Mouse (Mus musculus) heart, embryonic 15.5 days (tissue): ENCODE data around the gene Erp27. TPM values are rescaled to one million over a fixed set of nuclear protein-coding genes. Genes with fewer than 3 reads are reported as not detected.
"Not testable (repeated sequence)": the region's sequence is repeated elsewhere in the genome, so short reads cannot be mapped to it uniquely, and the experiment has no call there.

ENCODE experiments used
- ATAC-seq: fragments of 200-750 bp; cut with Nextera tagmentation; replicated peaks from 2 replicates; pipeline ENCODE4 v1.8.0; 2017; ENCODE audit warnings: low read depth, moderate TSS enrichment; ENCODE audit not compliant: insufficient number of reproducible peaks, insufficient read depth, low FRiP score
- H3K27ac ChIP-seq: fragments of 300-500 bp; sonication (generic); 2 replicates; pipeline ENCODE4 v1.5.1; 2015; ENCODE audit warnings: mild to moderate bottlenecking, inconsistent platforms
- H3K27me3 ChIP-seq: fragments of 300-500 bp; sonication (generic); 2 replicates; pipeline ENCODE4 v1.6.1; 2015; ENCODE audit warnings: inconsistent platforms
- H3K36me3 ChIP-seq: fragments of 300-500 bp; sonication (generic); 2 replicates; pipeline ENCODE4 v1.6.1; 2015; ENCODE audit warnings: mild to moderate bottlenecking, inconsistent platforms
- H3K4me1 ChIP-seq: fragments of 300-500 bp; sonication (generic); replicated peaks from 2 replicates; pipeline ENCODE4 v1.6.1; 2015; ENCODE audit warnings: inconsistent platforms
- H3K4me2 ChIP-seq: fragments of 300-500 bp; sonication (generic); 2 replicates; pipeline ENCODE4 v1.6.1; 2015; ENCODE audit warnings: inconsistent platforms, mild to moderate bottlenecking, moderate library complexity
- H3K4me3 ChIP-seq: fragments of 300-500 bp; sonication (generic); 2 replicates; pipeline ENCODE4 v1.5.1; 2015; ENCODE audit warnings: mild to moderate bottlenecking, inconsistent platforms
- H3K9ac ChIP-seq: fragments of 300-500 bp; sonication (generic); 2 replicates; pipeline ENCODE4 v1.6.1; 2015; ENCODE audit warnings: mild to moderate bottlenecking, inconsistent platforms
- H3K9me3 ChIP-seq: fragments of 300-500 bp; sonication (generic); replicated peaks from 2 replicates; pipeline ENCODE4 v1.6.1; 2016; ENCODE audit warnings: inconsistent platforms
- WGBS: fragments of 180-500 bp; shearing (Covaris S2); methylation state at CpG from one replicate; pipeline ENCODE4 v1.1.7; 2015; ENCODE audit warnings: mixed read lengths; 5-methylcytosine and 5-hydroxymethylcytosine counted together
- polyA plus RNA-seq: library from polyadenylated mRNA; unstranded; fragments of >200 nt; fragmentation: Nextera tagmentation; extraction: Ambion mirVana; gene quantifications from 2 replicates; pipeline ENCODE4 v1.2.1, GENCODE M21; 2015

Erp27 gene
- polyA plus RNA-seq, 1 experiment from 2014 or later: 0.87 TPM

DNA sequence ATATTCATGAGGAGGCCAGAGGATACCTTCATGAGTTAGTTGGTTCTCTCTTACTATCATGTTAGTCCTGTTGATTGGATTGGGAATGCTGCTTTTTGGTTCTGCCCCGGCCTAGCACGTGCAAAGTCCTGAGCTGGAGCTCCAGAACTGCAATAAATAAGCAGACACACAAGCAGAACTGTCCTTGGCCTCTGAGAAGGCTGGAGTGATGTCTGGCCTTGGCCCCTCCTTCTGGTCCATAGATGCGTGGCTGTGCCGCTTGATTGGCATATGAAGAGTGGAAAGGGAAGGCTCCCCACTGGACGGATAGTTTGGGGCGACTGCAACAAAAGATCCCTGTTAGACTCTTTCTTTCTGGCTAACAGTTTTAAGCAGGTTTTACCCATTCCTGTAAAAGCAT is 32.9 kb downstream of the Erp27 start:
- no peaks in the 10 kb centered on the region for H3K36me3 ChIP-seq
- no peak overlapping the region for H3K9ac ChIP-seq
- 88% methylated on average over 6 of the region's 6 CpGs for WGBS
- no peak for ATAC-seq
- no peak overlapping the region for H3K4me3 ChIP-seq
- H3K4me2 ChIP-seq: no peak overlapping the region
- no peaks in the 10 kb centered on the region for H3K27me3 ChIP-seq
- no peaks in the 10 kb centered on the region for H3K9me3 ChIP-seq
- H3K4me1 ChIP-seq: peaks cover 8% of the 10 kb centered on the region
- peak overlapping the region; percentile 37; the same call in 1 of the 2 replicates for H3K27ac ChIP-seq

DNA sequence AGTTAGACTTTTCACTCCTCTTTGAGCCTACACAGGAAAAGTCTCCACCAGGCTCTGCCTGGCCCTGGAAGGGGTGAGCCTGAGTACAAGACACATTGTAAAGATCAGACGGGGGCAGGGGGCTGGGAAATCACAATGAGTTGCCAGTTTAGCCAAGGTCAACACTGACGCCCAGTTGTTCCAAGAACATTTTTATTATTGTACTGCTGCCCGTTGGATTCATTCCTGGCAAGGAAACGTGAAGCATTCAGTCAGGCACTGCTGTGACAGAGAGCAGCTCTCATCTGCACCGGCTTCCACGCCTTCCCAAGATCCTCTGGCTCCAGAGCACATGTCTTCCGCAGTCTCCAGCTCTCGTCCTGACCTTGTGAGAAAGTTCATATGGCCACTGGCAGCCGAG is 34.1 kb downstream of the Erp27 start:
- H3K9me3 ChIP-seq: no peaks in the 10 kb centered on the region
- H3K4me3 ChIP-seq: no peak overlapping the region
- WGBS: 30% methylated on average over 9 of the region's 9 CpGs
- H3K4me2 ChIP-seq: no peak overlapping the region
- H3K36me3 ChIP-seq: no peaks in the 10 kb centered on the region
- H3K9ac ChIP-seq: no peak overlapping the region
- peaks cover 8% of the 10 kb centered on the region for H3K4me1 ChIP-seq
- peak; percentile 87 for ATAC-seq
- H3K27me3 ChIP-seq: no peaks in the 10 kb centered on the region
- peak overlapping the region; percentile 73 for H3K27ac ChIP-seq

- not testable (repeated sequence) for H3K27ac ChIP-seq, H3K4me3 ChIP-seq, ATAC-seq, H3K4me1 ChIP-seq, H3K4me2 ChIP-seq, H3K9ac ChIP-seq, H3K36me3 ChIP-seq, H3K9me3 ChIP-seq, H3K27me3 ChIP-seq
- WGBS: 51% methylated on average over 1 of the region's 1 CpGs
Observed at GRCm38 (mm10) chr6:136884766-136885165, 37.2 kb downstream of the Erp27 start.

GRCm38 (mm10) chr6:136883961-136884360 is 38.0 kb downstream of the Erp27 start:
- no peak overlapping the region for H3K4me2 ChIP-seq
- 90% methylated on average over 6 of the region's 6 CpGs for WGBS
- H3K4me3 ChIP-seq: no peak overlapping the region
- ATAC-seq: no peak
- no peaks in the 10 kb centered on the region for H3K9me3 ChIP-seq
- H3K9ac ChIP-seq: no peak overlapping the region
- H3K27ac ChIP-seq: no peak overlapping the region
- no peaks in the 10 kb centered on the region for H3K27me3 ChIP-seq
- no peaks in the 10 kb centered on the region for H3K36me3 ChIP-seq
- peaks cover 8% of the 10 kb centered on the region for H3K4me1 ChIP-seq

- no peak overlapping the region for H3K27ac ChIP-seq
Observed at GRCm38 (mm10) chr6:136883431-136883915, 38.5 kb downstream of the Erp27 start.

GRCm38 (mm10) chr6:136881678-136882077 is 40.3 kb downstream of the Erp27 start:
- no peak; the same call in 1 of the 2 replicates for ATAC-seq
- no peak overlapping the region for H3K27ac ChIP-seq
- H3K9ac ChIP-seq: no peak overlapping the region
- H3K4me3 ChIP-seq: no peak overlapping the region
- no peaks in the 10 kb centered on the region for H3K36me3 ChIP-seq
- no peak overlapping the region for H3K4me2 ChIP-seq
- no peaks in the 10 kb centered on the region; the same call in 1 of the 2 replicates for H3K4me1 ChIP-seq
- no peaks in the 10 kb centered on the region for H3K27me3 ChIP-seq
- no peaks in the 10 kb centered on the region for H3K9me3 ChIP-seq
- 52% methylated on average over 8 of the region's 8 CpGs for WGBS

More at GRCm38 (mm10) chr6:136883431-136883915, 38.5 kb downstream of the Erp27 start:
- H3K4me1 ChIP-seq: peaks cover 8% of the 10 kb centered on the region
- no peak overlapping the region for H3K4me3 ChIP-seq
- ATAC-seq: no peak
- H3K27me3 ChIP-seq: no peaks in the 10 kb centered on the region
- no peak overlapping the region for H3K9ac ChIP-seq
- WGBS: 71% methylated on average over 3 of the region's 3 CpGs
- H3K9me3 ChIP-seq: no peaks in the 10 kb centered on the region
- H3K4me2 ChIP-seq: no peak overlapping the region
- no peaks in the 10 kb centered on the region for H3K36me3 ChIP-seq

DNA sequence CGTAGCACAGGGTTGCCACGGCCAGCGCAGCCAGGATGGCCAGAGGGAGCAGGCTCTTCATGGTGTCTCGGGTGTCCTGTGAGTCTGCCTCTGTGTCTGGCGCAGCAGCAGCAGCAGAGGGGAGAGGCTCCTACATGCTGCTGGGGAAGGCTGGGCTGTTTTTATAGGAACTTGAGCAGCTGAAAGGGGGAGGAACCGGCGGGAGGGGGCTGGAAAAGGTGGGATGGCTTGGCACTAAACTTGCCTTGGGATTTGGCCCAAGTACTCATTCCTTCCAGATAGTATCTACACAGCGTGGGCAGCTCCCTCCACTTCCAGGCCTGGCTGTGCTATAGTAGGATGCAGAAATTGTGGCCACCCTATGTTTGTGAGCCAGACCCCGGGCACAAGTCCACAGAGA is 46.3 kb downstream of the Erp27 start, which contains the start of gene Mgp:
Mgp (minus strand) TSS at position 154 of the 400 bp plus-strand sequence.
- peak; percentile 83 for ATAC-seq
- Histone ChIP-seq H3K9me3 (no peaks in the 10 kb centered on the region), H3K27me3 (no peaks in the 10 kb centered on the region), H3K4me2 (peak within 1 kb of the TSS; percentile 54), H3K9ac (peak within 1 kb of the TSS; percentile 48), H3K27ac (peak within 1 kb of the TSS; percentile 84), H3K4me1 (peaks cover 19% of the 10 kb centered on the region), H3K36me3 (no peaks in the 10 kb centered on the region), H3K4me3 (peak within 1 kb of the TSS; percentile 48)
- 18% methylated on average over 9 of the region's 9 CpGs for WGBS

- H3K9me3 ChIP-seq: no peaks in the 10 kb centered on the region
- H3K27ac ChIP-seq: peak overlapping the region; percentile 84
- no peaks in the 10 kb centered on the region for H3K27me3 ChIP-seq
Observed at GRCm38 (mm10) chr6:136874599-136874998, 47.4 kb downstream of the Erp27 start.

DNA sequence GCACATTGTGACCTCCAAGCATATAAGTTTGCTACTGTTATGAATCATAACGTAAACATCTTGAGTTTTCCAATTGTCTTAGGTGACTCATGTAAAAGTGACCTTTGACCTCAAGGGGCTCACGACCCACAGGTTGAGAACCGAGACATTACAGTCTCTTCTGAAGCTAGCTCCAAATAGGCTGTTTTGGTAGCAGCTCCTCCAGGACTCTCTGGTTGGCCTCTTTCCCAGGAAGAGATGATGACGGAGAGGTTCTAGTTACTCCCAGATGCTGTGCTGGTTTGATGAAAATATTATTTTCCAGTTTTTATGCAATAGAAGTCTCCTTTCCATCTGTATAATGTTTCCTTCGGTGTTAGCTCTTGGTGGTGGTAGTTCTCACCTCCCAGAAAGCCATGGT is 53.1 kb downstream of the Erp27 start:
- H3K4me1 ChIP-seq: peaks cover under 1% of the 10 kb centered on the region; the same call in 1 of the 2 replicates
- ATAC-seq: no peak
- 67% methylated on average over 5 of the region's 5 CpGs for WGBS
- no peak overlapping the region for H3K27ac ChIP-seq
- H3K9ac ChIP-seq: no peak overlapping the region
- H3K9me3 ChIP-seq: no peaks in the 10 kb centered on the region
- no peak overlapping the region for H3K4me2 ChIP-seq
- H3K27me3 ChIP-seq: no peaks in the 10 kb centered on the region
- no peak overlapping the region for H3K4me3 ChIP-seq
- H3K36me3 ChIP-seq: no peaks in the 10 kb centered on the region

More at GRCm38 (mm10) chr6:136874599-136874998, 47.4 kb downstream of the Erp27 start:
- Histone ChIP-seq H3K36me3 (no peaks in the 10 kb centered on the region), H3K4me1 (peaks cover 19% of the 10 kb centered on the region), H3K4me2 (peak overlapping the region; percentile 54), H3K4me3 (peak overlapping the region; percentile 37), H3K9ac (peak overlapping the region; percentile 41; the same call in 1 of the 2 replicates)
- 19% methylated on average over 8 of the region's 8 CpGs for WGBS
- peak; percentile 59; the same call in 1 of the 2 replicates for ATAC-seq

DNA sequence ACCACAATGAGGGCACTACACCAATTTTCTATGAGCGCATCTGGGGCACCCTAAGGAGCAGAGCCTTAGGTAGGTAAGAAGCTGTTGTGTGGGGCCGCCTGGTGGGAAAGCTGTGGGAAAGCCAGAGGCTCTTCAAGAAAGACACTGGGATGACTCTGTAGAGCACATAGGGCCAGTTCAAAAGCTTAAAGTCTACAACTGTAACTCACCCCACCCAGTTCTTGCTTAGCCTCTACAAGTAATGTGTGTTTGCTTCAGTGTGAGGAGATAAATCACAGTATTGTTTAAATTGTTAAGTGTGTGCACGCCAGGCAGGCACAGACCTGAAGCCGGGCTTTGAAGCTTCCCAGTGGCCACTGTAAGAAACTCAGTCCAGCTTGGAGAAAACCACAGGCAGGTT is 55.8 kb downstream of the Erp27 start:
- ATAC-seq: no peak
- H3K27me3 ChIP-seq: no peaks in the 10 kb centered on the region
- H3K4me2 ChIP-seq: no peak overlapping the region
- peaks cover 3% of the 10 kb centered on the region; the same call in 1 of the 2 replicates for H3K4me1 ChIP-seq
- H3K4me3 ChIP-seq: no peak overlapping the region
- 82% methylated on average over 4 of the region's 4 CpGs for whole genome bisulfite sequencing
- no peak overlapping the region for H3K9ac ChIP-seq
- H3K27ac ChIP-seq: no peak overlapping the region
- no peaks in the 10 kb centered on the region for H3K36me3 ChIP-seq
- no peaks in the 10 kb centered on the region for H3K9me3 ChIP-seq

DNA sequence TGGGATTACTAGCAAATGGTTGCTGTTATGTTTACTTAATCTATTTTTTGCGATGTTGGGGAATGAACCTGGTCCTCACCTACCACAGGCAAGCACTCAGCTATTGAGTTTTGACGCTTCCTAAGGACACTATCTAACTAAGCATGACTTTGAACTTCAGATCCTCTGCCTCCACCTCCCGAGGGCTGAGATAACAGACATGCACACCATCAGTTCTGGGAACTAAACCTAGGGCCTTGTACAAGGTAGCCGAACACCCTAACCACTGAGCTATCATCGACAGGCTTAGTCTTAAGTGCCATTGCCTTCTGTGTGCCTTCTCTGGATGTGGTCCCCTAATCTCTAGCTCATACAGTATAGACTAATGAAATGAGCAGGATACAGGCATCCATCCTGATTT is 56.6 kb downstream of the Erp27 start:
- H3K4me3 ChIP-seq: no peak overlapping the region
- no peak overlapping the region for H3K27ac ChIP-seq
- H3K36me3 ChIP-seq: no peaks in the 10 kb centered on the region
- ATAC-seq: no peak
- peaks cover 9% of the 10 kb centered on the region for H3K4me1 ChIP-seq
- H3K4me2 ChIP-seq: no peak overlapping the region
- no peaks in the 10 kb centered on the region for H3K9me3 ChIP-seq
- no peaks in the 10 kb centered on the region for H3K27me3 ChIP-seq
- no peak overlapping the region for H3K9ac ChIP-seq
- WGBS: 83% methylated on average over 5 of the region's 5 CpGs

GRCm38 (mm10) chr6:136861020-136861419 is 61.0 kb downstream of the Erp27 start:
- Histone ChIP-seq H3K4me1 (peaks cover 46% of the 10 kb centered on the region), H3K9me3 (no peaks in the 10 kb centered on the region), H3K27ac (peak overlapping the region; percentile 95), H3K4me2 (peak overlapping the region; percentile 21; the same call in 1 of the 2 replicates), H3K27me3 (no peaks in the 10 kb centered on the region), H3K9ac (0 out of 2 replicates have a peak overlapping the region, but pooled peaks have one; percentile 3), H3K4me3 (no peak overlapping the region), H3K36me3 (no peaks in the 10 kb centered on the region)
- no peak for ATAC-seq
- WGBS: 32% methylated on average over 9 of the region's 9 CpGs
